Mouse (Mus musculus) embryonic facial prominence, embryonic 15.5 days (tissue): ENCODE measurements around the gene Gm20390. TPM values are rescaled to one million over a fixed set of nuclear protein-coding genes. Genes with fewer than 3 reads are reported as not detected.
"Not testable (repeated sequence)": the region's sequence is repeated elsewhere in the genome, so short reads cannot be mapped to it uniquely, and the experiment has no call there.

Source experiments
- ATAC-seq: fragments of 200-750 bp; cut with Nextera tagmentation; 2 replicates; pipeline ENCODE4 v1.8.0; 2017; ENCODE audit warnings: low read depth, moderate TSS enrichment; ENCODE audit not compliant: insufficient number of reproducible peaks, low FRiP score, low TSS enrichment
- H3K27ac ChIP-seq: fragments of 300-500 bp; sonication (generic); replicated peaks from 2 replicates; pipeline ENCODE4 v1.5.1; 2015; ENCODE audit warnings: mild to moderate bottlenecking, inconsistent platforms
- H3K27me3 ChIP-seq: fragments of 300-500 bp; sonication (generic); 2 replicates; pipeline ENCODE4 v1.6.1; 2015; ENCODE audit warnings: inconsistent platforms
- H3K36me3 ChIP-seq: fragments of 300-500 bp; sonication (generic); 2 replicates; pipeline ENCODE4 v1.6.1; 2015; ENCODE audit warnings: mild to moderate bottlenecking, inconsistent platforms
- H3K4me1 ChIP-seq: fragments of 300-500 bp; sonication (generic); 2 replicates; pipeline ENCODE4 v1.6.1; 2015; ENCODE audit warnings: inconsistent platforms
- H3K4me2 ChIP-seq: fragments of 300-500 bp; sonication (generic); replicated peaks from 2 replicates; pipeline ENCODE4 v1.6.1; 2015; ENCODE audit warnings: mild to moderate bottlenecking, inconsistent platforms
- H3K4me3 ChIP-seq: fragments of 300-500 bp; sonication (generic); replicated peaks from 2 replicates; pipeline ENCODE4 v1.5.1; 2015; ENCODE audit warnings: mild to moderate bottlenecking, inconsistent platforms
- H3K9ac ChIP-seq: fragments of 300-500 bp; sonication (generic); 2 replicates; pipeline ENCODE4 v1.6.1; 2015; ENCODE audit warnings: inconsistent platforms
- H3K9me3 ChIP-seq: fragments of 300-500 bp; sonication (generic); replicated peaks from 2 replicates; pipeline ENCODE4 v1.6.1; 2016; ENCODE audit warnings: inconsistent platforms
- WGBS: fragments of 180-500 bp; shearing (Covaris S2); methylation state at CpG from one replicate; pipeline ENCODE4 v1.1.7; 2015; 5-methylcytosine and 5-hydroxymethylcytosine counted together
- polyA plus RNA-seq: library from polyadenylated mRNA; unstranded; fragments of >200 nt; fragmentation: Nextera tagmentation; extraction: Ambion mirVana; gene quantifications from 2 replicates; pipeline ENCODE4 v1.2.1, GENCODE M21; 2015

Gene Gm20390
- polyA plus RNA-seq, 1 experiment from 2014 or later, result 322 TPM

DNA sequence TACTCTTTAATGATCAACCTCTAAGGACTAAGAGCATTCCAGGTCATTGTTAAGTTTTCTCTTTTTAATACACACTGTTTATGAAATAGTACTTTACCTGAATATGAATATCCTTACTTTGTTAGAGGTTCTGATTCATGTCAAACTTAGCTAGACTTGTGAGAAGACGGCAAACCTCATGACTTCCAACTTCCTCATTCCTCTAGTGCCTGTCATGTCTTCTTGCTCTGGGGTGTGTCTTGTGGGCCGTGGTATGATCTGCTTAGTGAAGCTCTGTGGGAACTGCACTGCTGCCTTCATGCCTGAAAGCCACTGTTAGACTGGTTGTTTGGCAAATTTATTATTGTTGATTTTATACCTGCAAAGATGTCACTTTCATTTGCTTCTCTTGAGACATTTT lies 27.2 kb downstream of the Gm20390 start:
- Histone ChIP-seq H3K4me2 (no peak overlapping the region), H3K9ac (no peak overlapping the region), H3K27me3 (no peaks in the 10 kb centered on the region), H3K4me1 (no peaks in the 10 kb centered on the region), H3K27ac (no peak overlapping the region), H3K9me3 (no peaks in the 10 kb centered on the region), H3K4me3 (no peak overlapping the region), H3K36me3 (peaks cover 39% of the 10 kb centered on the region)
- 50% methylated on average over 2 of the region's 2 CpGs for WGBS
- ATAC-seq, result no peak

DNA sequence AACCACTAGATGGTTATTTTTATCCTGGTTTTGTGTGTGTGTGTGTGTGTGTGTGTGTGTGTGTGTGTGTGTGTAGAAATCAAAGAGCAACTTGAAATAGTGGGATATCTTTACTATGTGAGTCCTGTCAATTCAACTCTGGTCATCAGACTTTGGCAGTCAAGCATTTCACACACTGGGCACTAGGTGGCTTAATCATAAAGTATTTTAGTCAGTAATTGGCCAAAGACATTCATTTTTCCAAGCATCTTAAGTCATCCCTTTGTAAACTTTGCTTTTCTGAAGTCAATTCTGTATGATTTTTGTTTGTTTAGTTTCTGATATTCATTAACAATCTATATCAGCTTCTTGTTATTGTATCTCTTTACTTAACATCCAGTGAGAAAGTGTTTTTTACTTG lies 39.0 kb downstream of the Gm20390 start:
- Histone ChIP-seq H3K4me2 (no peak overlapping the region), H3K9me3 (no peaks in the 10 kb centered on the region), H3K27ac (no peak overlapping the region), H3K36me3 (peaks cover 57% of the 10 kb centered on the region), H3K9ac (no peak overlapping the region), H3K4me1 (no peaks in the 10 kb centered on the region), H3K4me3 (no peak overlapping the region), H3K27me3 (no peaks in the 10 kb centered on the region)
- ATAC-seq, result no peak

DNA sequence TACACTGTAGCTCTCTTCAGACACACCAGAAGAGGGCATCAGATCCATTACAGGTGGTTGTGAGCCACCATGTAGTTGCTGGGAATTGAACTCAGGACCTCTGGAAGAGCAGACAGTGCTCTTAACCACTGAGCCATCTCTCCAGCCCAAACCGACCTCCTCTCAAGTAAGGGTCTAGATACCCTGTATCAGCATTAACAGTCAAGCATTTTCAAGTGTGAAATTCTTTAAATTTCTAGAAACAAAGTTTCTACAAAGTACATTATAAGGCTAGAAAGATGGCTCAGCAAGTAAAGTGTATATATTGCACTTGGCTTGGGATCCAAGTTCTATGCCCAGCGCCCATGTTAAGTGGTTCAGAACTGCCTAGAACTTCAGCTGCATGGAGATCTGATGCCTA lies 53.1 kb downstream of the Gm20390 start:
- not testable (repeated sequence) for ATAC-seq, H3K9me3 ChIP-seq
- WGBS, result 95% methylated on average over 2 of the region's 2 CpGs

DNA sequence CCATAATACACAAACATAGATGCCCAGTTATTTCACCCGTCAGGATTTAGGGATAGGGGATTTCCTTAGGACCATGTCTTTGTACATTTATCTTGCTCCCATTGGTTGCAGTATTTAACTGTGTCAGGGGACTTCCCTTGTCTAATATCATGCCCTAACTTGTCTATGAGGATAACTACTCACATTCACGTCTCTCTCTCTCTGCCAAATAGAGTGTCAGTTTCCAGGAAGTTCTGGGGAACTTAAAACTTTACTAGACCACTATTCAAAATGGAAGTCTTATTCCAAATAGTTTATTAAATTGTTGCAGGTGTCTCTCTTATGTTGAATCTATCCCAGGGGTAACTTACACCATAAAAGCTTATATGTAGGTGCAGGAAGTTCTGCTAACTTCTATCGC lies 56.5 kb downstream of the Gm20390 start:
- no peaks in the 10 kb centered on the region for H3K27me3 ChIP-seq
- no peak overlapping the region for H3K27ac ChIP-seq
- H3K9ac ChIP-seq, result no peak overlapping the region
- no peaks in the 10 kb centered on the region for H3K4me1 ChIP-seq
- ATAC-seq, result no peak
- H3K9me3 ChIP-seq, result no peaks in the 10 kb centered on the region
- peaks cover 56% of the 10 kb centered on the region for H3K36me3 ChIP-seq
- H3K4me2 ChIP-seq, result no peak overlapping the region
- 74% methylated on average over 3 of the region's 3 CpGs for WGBS
- no peak overlapping the region for H3K4me3 ChIP-seq

More for the DNA sequence above, 53.1 kb downstream of the Gm20390 start:
- H3K4me2 ChIP-seq, H3K4me1 ChIP-seq, H3K27ac ChIP-seq, H3K9ac ChIP-seq, H3K4me3 ChIP-seq, H3K27me3 ChIP-seq: not testable (repeated sequence)
- H3K36me3 ChIP-seq, result peaks cover 55% of the 10 kb centered on the region

DNA sequence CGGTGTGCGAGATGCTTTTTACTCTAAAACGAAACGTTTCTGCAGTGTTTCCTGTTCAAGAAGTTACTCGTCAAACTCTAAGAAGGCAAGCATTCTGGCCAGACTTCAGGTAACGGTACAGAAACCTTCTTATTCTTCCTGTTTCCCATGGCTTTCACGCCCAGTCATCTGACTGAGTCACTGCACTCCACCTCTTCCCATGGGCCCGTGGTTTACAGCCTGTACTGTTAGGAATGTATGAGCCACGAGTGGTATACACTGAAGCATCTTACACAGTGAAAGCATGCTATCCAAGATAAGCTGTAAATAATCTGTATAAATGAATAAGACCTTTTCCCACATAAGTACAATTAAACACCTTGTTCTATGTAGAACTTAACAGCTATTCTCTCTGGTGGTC lies 59.3 kb downstream of the Gm20390 start:
- Histone ChIP-seq H3K36me3 (peaks cover 55% of the 10 kb centered on the region), H3K27me3 (no peaks in the 10 kb centered on the region), H3K4me3 (no peak overlapping the region), H3K27ac (no peak overlapping the region), H3K9ac (no peak overlapping the region), H3K4me2 (no peak overlapping the region), H3K9me3 (no peaks in the 10 kb centered on the region), H3K4me1 (no peaks in the 10 kb centered on the region)
- ATAC-seq, result no peak
- 86% methylated on average over 9 of the region's 9 CpGs for WGBS

DNA sequence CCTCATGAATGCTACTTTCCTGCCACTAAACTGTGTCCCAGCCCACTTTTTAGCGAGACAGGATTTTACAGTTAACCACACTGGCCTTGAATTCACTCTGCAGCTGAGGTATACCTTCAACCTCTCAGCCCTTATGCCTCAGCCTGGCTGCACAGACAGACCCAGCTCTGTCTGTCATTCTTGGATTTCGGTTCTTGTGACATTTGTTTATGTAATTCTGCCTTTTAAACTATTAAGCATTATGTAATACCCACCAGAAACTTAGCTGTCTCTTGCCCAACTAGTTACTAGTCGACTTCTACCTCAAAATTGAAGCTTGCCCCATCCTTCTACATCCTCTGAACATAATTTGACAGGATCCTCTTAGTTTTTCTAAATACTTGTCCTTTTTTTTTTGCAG lies 60.3 kb downstream of the Gm20390 start:
- Histone ChIP-seq H3K27me3 (no peaks in the 10 kb centered on the region), H3K4me3 (no peak overlapping the region), H3K9ac (no peak overlapping the region), H3K4me2 (no peak overlapping the region), H3K4me1 (no peaks in the 10 kb centered on the region), H3K36me3 (peaks cover 50% of the 10 kb centered on the region), H3K27ac (no peak overlapping the region), H3K9me3 (no peaks in the 10 kb centered on the region)
- 73% methylated on average over 3 of the region's 3 CpGs for WGBS
- ATAC-seq, result no peak

DNA sequence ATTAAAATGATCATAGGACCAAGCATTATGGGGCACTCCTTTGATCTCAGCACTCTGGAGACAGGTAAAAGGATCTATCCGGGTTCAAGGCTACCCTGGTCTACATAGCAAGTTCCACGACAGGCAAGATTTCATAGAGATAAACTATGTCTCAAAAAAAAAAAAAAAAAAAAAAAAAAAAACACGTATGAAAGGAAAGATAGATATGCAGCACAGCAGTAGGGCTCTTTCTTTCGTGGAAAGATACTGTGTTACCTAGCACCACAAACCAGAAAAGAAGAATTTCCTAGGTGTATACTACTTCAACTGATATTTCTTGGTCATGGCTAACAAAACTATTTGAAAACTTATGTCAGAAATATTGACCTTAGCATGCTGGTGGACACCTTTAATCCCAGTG lies 61.3 kb downstream of the Gm20390 start:
- H3K4me2 ChIP-seq, result no peak overlapping the region
- no peaks in the 10 kb centered on the region for H3K4me1 ChIP-seq
- no peak overlapping the region for H3K4me3 ChIP-seq
- H3K9me3 ChIP-seq, result no peaks in the 10 kb centered on the region
- ATAC-seq, result no peak
- H3K9ac ChIP-seq, result no peak overlapping the region
- WGBS, result 93% methylated on average over 3 of the region's 4 CpGs
- H3K27me3 ChIP-seq, result no peaks in the 10 kb centered on the region
- no peak overlapping the region for H3K27ac ChIP-seq
- H3K36me3 ChIP-seq, result peaks cover 50% of the 10 kb centered on the region

Other genes starting within 250 kb of the Gm20390 start
- gene Utp18, start 82.5 kb downstream of the Gm20390 start, polyA plus RNA-seq, result 24.2 and 27.8 TPM in 2 replicates
- 26.5 and 27.8 TPM in 2 replicates for gene Mbtd1, start 82.4 kb downstream of the Gm20390 start, polyA plus RNA-seq
- gene Nme2, start 12.0 kb downstream of the Gm20390 start, polyA plus RNA-seq, result 297 and 323 TPM in 2 replicates
- gene Nme1, start 228 bp upstream of the Gm20390 start, polyA plus RNA-seq, result 107 and 127 TPM in 2 replicates
- 43.4 and 51.5 TPM in 2 replicates for gene Spag9, start 27.8 kb upstream of the Gm20390 start, polyA plus RNA-seq
- gene Tob1, start 243.2 kb upstream of the Gm20390 start, polyA plus RNA-seq, result 37.8 and 38.1 TPM in 2 replicates